ENCODE assay signal across 8 mouse cellular contexts in the genomic region with DNA sequence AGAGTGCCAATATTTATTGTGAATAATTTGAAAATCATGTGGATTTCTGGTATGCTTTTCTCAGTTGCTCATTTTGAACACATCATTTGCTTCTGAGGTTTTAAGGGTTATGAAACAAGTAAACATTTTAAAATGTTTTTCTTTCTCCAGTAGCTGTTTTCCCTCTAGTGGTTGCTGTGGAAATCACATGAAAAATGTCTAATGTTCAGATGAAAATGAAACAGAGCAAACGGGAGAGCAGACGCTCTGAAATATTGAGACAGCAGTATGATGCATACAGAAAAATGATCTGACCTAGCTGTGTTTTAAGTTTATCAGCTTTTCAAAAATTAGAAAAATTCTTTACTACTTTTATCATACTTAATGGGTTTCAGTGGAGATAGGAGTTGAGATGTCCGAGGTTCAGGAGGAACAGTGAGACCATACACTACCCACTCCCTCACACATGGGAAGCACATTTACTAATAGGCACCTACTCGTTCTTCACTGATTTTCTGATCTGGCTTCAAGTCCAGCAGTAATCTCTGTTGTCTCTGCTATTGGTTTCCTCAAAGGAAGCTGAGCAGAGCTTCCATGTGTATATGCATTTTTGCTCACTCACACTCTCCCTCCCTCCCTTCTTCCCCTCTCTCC.
DNase-seq lines count a peak whose midpoint lies in the region.

No protein-coding gene starts in this region.

- DNase-seq in embryo, embryonic 11 days = peak; percentile 11
- no peak for DNase-seq in embryo, embryonic 9.5 days (ENCODE audit: extremely low spot score)
- peak; percentile 10 for DNase-seq in kidney, postnatal 14 days
- DNase-seq in kidney, adult 18-20 months = no peak
- peak; percentile 30 for DNase-seq in right cerebral cortex, adult 18-20 months
- no peak for DNase-seq in right cerebral cortex, postnatal 10 days (ENCODE audit: low spot score in 2 of 2)
- no peak for DNase-seq in thymus, adult 18-20 months
- DNase-seq in thymus, postnatal 10 days (ENCODE audit: low spot score in 2 of 2) = no peak

Comparison
In these comparisons a context has a peak if more than half of its experiments do, and no peak if none do; other contexts are left out.
1. DNase-seq: peak in embryo, embryonic 11 days (single experiment), kidney, postnatal 14 days (single experiment) and right cerebral cortex, adult 18-20 months (single experiment); none in embryo, embryonic 9.5 days (single experiment), kidney, adult 18-20 months (single experiment), right cerebral cortex, postnatal 10 days (0 of 2), thymus, adult 18-20 months (0 of 2) and thymus, postnatal 10 days (0 of 2).